In genomic region chr12:117412257-117412656, GRCm38 (mm10) we compare ENCODE assay signal across 8 mouse cellular contexts.
A peak's percentile ranks its signal among the peaks of the same experiment; 100 is the strongest.
DNase-seq lines count a peak whose midpoint lies in the region; ATAC-seq lines count a peak whose summit lies in the region.
"Had no signal": no experiment of that assay in that cellular context is flagged by ENCODE, and none has a peak within 500 bp of the region (broad histone marks: within the 10 kb centered on the region; RNA-seq: fewer than 3 reads in every experiment).

No protein-coding gene starts in this region.

- H3K27me3 ChIP-seq in heart, embryonic 12.5 days (replicated peaks) = no peaks in the 10 kb centered on the region
- H3K27me3 ChIP-seq in kidney, embryonic 15.5 days = no peaks in the 10 kb centered on the region
- H3K27me3 ChIP-seq in neural tube, embryonic 15.5 days (replicated peaks) = no peaks in the 10 kb centered on the region
- H3K27me3 ChIP-seq: embryonic facial prominence, embryonic 15.5 days had no signal

- peaks cover 29% of the 10 kb centered on the region for H3K4me1 ChIP-seq in heart, embryonic 12.5 days (replicated peaks)
- peaks cover 4% of the 10 kb centered on the region; the same call in 1 of the 2 replicates for H3K4me1 ChIP-seq in kidney, embryonic 15.5 days
- H3K4me1 ChIP-seq in neural tube, embryonic 15.5 days = peaks cover 5% of the 10 kb centered on the region; the same call in 1 of the 2 replicates

- no peak overlapping the region for H3K4me3 ChIP-seq in heart, embryonic 12.5 days
- H3K4me3 ChIP-seq in kidney, embryonic 15.5 days (replicated peaks) = no peak overlapping the region
- H3K4me3 ChIP-seq in neural tube, embryonic 15.5 days (replicated peaks) = no peak overlapping the region
- H3K4me3 ChIP-seq: embryonic facial prominence, embryonic 15.5 days had no signal

- ATAC-seq in heart, embryonic 12.5 days (ENCODE audit: insufficient number of reproducible peaks, low FRiP score) = 0 out of 2 replicates have a peak, but pooled peaks have one; percentile 40
- ATAC-seq in kidney, embryonic 15.5 days (replicated peaks; ENCODE audit: low FRiP score) = no peak
- peak; percentile 35 for ATAC-seq in neural tube, embryonic 15.5 days (ENCODE audit: low FRiP score)
- ATAC-seq in megakaryocyte, adult 5-6 weeks (ENCODE audit: poor library complexity, severe bottlenecking) = no peak

- H3K9ac ChIP-seq in heart, embryonic 12.5 days = no peak overlapping the region
- no peak overlapping the region for H3K9ac ChIP-seq in kidney, embryonic 15.5 days
- H3K9ac ChIP-seq in neural tube, embryonic 15.5 days (replicated peaks) = no peak overlapping the region
- H3K9ac ChIP-seq: embryonic facial prominence, embryonic 15.5 days had no signal

- whole genome bisulfite sequencing in heart, embryonic 12.5 days = 50% methylated on average over 6 of the region's 6 CpGs
- WGBS in kidney, embryonic 15.5 days = 73% methylated on average over 6 of the region's 6 CpGs
- WGBS in neural tube, embryonic 15.5 days = 47% methylated on average over 6 of the region's 6 CpGs

- DNase-seq in left cerebral cortex, postnatal 10 days (ENCODE audit: extremely low spot score in 1 of 2, low spot score in 2 of 2) = peak; percentile 18 to 72
- no peak for DNase-seq in left cerebral cortex, adult 8-10 months (ENCODE audit: low spot score in 2 of 2)
- DNase-seq in thymus, adult 18-20 months = no peak

- H3K9me3 ChIP-seq in heart, embryonic 12.5 days (replicated peaks) = no peaks in the 10 kb centered on the region
- no peaks in the 10 kb centered on the region for H3K9me3 ChIP-seq in kidney, embryonic 15.5 days (replicated peaks)
- H3K9me3 ChIP-seq in neural tube, embryonic 15.5 days (replicated peaks) = no peaks in the 10 kb centered on the region
- H3K9me3 ChIP-seq: embryonic facial prominence, embryonic 15.5 days had no signal

- no peak overlapping the region for H3K4me2 ChIP-seq in heart, embryonic 12.5 days
- no peak overlapping the region for H3K4me2 ChIP-seq in kidney, embryonic 15.5 days
- H3K4me2 ChIP-seq in neural tube, embryonic 15.5 days = no peak overlapping the region
- H3K4me2 ChIP-seq: embryonic facial prominence, embryonic 15.5 days had no signal

- H3K36me3 ChIP-seq in heart, embryonic 12.5 days = no peaks in the 10 kb centered on the region
- no peaks in the 10 kb centered on the region for H3K36me3 ChIP-seq in kidney, embryonic 15.5 days
- H3K36me3 ChIP-seq in neural tube, embryonic 15.5 days = no peaks in the 10 kb centered on the region
- H3K36me3 ChIP-seq: embryonic facial prominence, embryonic 15.5 days had no signal

- intact Hi-C loops in left cerebral cortex, postnatal 10 days (cut with DNase I) = no loop called here

- peak overlapping the region; percentile 9 for H3K27ac ChIP-seq in heart, embryonic 12.5 days (ENCODE audit: poor library complexity, severe bottlenecking)
- H3K27ac ChIP-seq in kidney, embryonic 15.5 days = 0 out of 2 replicates have a peak overlapping the region, but pooled peaks have one; percentile 19
- H3K27ac ChIP-seq in neural tube, embryonic 15.5 days (replicated peaks) = no peak overlapping the region
- H3K27ac ChIP-seq: embryonic facial prominence, embryonic 15.5 days had no signal

Comparison
In these comparisons a context has a peak if more than half of its experiments do, and no peak if none do; other contexts are left out.
1. DNase-seq: peak in left cerebral cortex, postnatal 10 days (2 of 2); none in left cerebral cortex, adult 8-10 months (0 of 2) and thymus, adult 18-20 months (0 of 2).
2. ATAC-seq: peak in heart, embryonic 12.5 days (single experiment) and neural tube, embryonic 15.5 days (single experiment); none in kidney, embryonic 15.5 days (single experiment) and megakaryocyte, adult 5-6 weeks (single experiment).